Mouse (Mus musculus): ENCODE results near the gene Zkscan17. TPM values are rescaled to one million over a fixed set of nuclear protein-coding genes. Genes with fewer than 3 reads are reported as not detected.

Zkscan17 gene
- polyA plus RNA-seq, 1 experiment from 2014 or later: 20.4 TPM

GRCm38 (mm10) chr11:59483212-59483611, 43.3 kb downstream of the Zkscan17 start:
- Histone ChIP-seq H3K4me1 (no peaks in the 10 kb centered on the region), H3K36me3 (ENCODE audit: poor library complexity, severe bottlenecking) (peaks cover 35% of the 10 kb centered on the region), H3K4me3 (no peak overlapping the region), H3K27ac (no peak overlapping the region), H3K4me2 (no peak overlapping the region), H3K9me3 (replicated peaks) (no peaks in the 10 kb centered on the region), H3K27me3 (no peaks in the 10 kb centered on the region), H3K9ac (no peak overlapping the region)
- no peak for ATAC-seq
- 12% methylated on average over 2 of the region's 2 CpGs for WGBS

DNA sequence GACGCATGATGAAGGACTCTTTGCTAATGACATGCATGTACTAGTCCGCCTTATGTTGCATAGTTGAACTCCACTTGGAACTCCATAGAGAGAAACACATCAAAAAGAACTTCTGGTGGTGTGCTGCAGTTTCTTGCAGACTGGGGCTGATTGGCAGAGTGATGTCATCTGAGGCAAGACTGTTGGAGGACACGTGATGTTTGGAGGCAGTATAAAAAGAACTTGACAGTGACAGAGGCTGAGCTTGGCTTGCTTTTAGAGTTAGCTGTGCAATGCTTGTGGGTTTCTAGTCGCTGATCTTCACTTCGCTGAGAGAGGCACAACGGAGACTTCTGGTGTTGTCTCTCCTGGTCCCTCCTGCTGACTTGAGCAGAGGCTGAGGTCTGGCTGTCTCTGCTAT, 49.3 kb downstream of the Zkscan17 start:
- ATAC-seq: no peak
- Histone ChIP-seq H3K4me3 (no peak overlapping the region), H3K27ac (no peak overlapping the region), H3K9ac (no peak overlapping the region), H3K36me3 (ENCODE audit: poor library complexity, severe bottlenecking) (no peaks in the 10 kb centered on the region), H3K9me3 (replicated peaks) (no peaks in the 10 kb centered on the region), H3K27me3 (0 out of 2 replicates have a peak, but pooled peaks cover 3% of the 10 kb centered on the region), H3K4me2 (no peak overlapping the region), H3K4me1 (no peaks in the 10 kb centered on the region)
- WGBS: 72% methylated on average over 6 of the region's 6 CpGs

DNA sequence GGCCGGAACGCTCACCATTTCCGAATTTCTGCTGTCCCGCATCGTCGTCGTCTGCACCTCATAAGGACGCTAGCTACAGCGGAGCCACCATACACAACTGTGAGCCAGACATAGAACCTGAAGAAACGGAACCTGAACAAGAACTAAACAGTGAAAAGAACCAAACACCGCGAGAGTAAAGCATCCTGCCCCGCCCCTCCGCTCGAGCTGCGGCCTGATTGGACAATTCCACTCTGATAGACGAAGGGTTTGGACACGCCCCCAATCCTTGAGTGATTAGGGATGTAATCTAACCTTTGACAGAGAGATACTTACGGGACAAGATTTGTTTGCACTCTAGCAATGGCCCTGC, 54.2 kb downstream of the Zkscan17 start, which contains the start of gene Zfp867:
Gene Zfp867, minus strand, starts transcription at position 149 of the 352 bp plus-strand sequence.
- H3K4me1 ChIP-seq: peaks cover 9% of the 10 kb centered on the region
- ATAC-seq: peak; percentile 95
- 0 out of 2 replicates have a peak, but pooled peaks cover 3% of the 10 kb centered on the region for H3K27me3 ChIP-seq
- H3K9ac ChIP-seq: peak within 1 kb of the TSS; percentile 85
- no peaks in the 10 kb centered on the region for H3K36me3 ChIP-seq (ENCODE audit: poor library complexity, severe bottlenecking)
- H3K9me3 ChIP-seq (replicated peaks): no peaks in the 10 kb centered on the region
- WGBS: under 1% methylated on average over 19 of the region's 19 CpGs
- H3K4me3 ChIP-seq: peak within 1 kb of the TSS; percentile 64
- H3K27ac ChIP-seq: peak within 1 kb of the TSS; percentile 69
- peak within 1 kb of the TSS; percentile 82 for H3K4me2 ChIP-seq

DNA sequence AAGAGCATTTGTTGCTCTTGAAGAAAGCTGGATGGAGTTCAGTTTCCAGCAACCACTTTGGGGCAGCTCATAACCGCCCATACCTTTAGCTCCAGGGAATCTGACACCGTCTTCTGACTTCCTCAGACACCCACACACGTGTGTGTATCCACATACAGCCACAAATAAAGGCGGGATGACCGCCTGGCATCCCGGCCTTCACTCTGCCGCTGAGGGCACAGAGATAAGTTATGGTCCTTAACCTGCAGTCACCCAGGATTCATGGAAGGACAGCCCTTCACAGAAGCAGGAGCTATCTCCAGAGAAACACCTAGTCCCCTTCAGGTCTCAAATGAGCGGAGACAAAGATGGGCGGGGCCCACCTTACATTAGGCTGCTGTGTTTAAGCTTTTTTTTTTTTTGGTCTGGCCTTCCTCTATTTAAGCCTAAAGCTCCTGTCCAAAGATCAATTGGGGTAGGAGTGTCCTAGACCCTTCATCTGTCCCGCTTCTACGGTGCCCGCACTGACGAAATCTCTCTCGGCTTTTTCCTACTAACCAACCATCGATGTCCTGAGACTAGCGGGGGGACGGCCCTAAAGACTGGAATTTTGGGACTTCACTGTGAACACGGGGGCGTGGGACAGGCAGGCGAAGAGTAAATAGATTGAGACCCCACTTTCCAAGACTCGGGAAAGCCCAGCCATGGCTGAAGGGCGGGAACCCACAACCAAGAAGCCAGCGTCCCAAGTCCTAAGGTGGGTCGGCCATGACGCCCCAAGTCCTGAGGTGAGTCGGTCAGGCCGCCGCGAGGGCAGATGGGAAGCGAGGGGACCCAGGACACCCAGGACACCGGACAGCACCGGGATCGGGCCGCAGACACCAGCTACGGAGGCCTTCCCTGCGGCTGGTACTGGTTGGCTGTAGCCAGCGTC, 54.9 kb downstream of the Zkscan17 start:
- 8% methylated on average over 37 of the region's 37 CpGs for WGBS
- peak overlapping the region; percentile 82 for H3K4me2 ChIP-seq
- peak overlapping the region; percentile 69 for H3K27ac ChIP-seq
- H3K9me3 ChIP-seq (replicated peaks): 0 out of 2 replicates have a peak, but pooled peaks cover 2% of the 10 kb centered on the region
- peaks cover 1% of the 10 kb centered on the region; the same call in 1 of the 2 replicates for H3K36me3 ChIP-seq (ENCODE audit: poor library complexity, severe bottlenecking)
- H3K4me3 ChIP-seq: peak overlapping the region; percentile 64
- peak; percentile 84 for ATAC-seq
- H3K9ac ChIP-seq: peak overlapping the region; percentile 85
- H3K27me3 ChIP-seq: 0 out of 2 replicates have a peak, but pooled peaks cover 3% of the 10 kb centered on the region
- H3K4me1 ChIP-seq: peaks cover 9% of the 10 kb centered on the region

GRCm38 (mm10) chr11:59460459-59460858, 66.1 kb downstream of the Zkscan17 start:
- 98% methylated on average over 2 of the region's 2 CpGs for WGBS
- peaks cover 77% of the 10 kb centered on the region for H3K36me3 ChIP-seq (ENCODE audit: poor library complexity, severe bottlenecking)

GRCm38 (mm10) chr11:59458973-59459372, 67.6 kb downstream of the Zkscan17 start:
- Histone ChIP-seq H3K4me3 (no peak overlapping the region), H3K9me3 (replicated peaks) (peaks cover 10% of the 10 kb centered on the region), H3K4me2 (no peak overlapping the region), H3K9ac (no peak overlapping the region), H3K27me3 (no peaks in the 10 kb centered on the region), H3K36me3 (ENCODE audit: poor library complexity, severe bottlenecking) (peaks cover 76% of the 10 kb centered on the region), H3K27ac (no peak overlapping the region), H3K4me1 (no peaks in the 10 kb centered on the region)
- ATAC-seq: no peak
- 61% methylated on average over 5 of the region's 5 CpGs for WGBS

More at GRCm38 (mm10) chr11:59460459-59460858, 66.1 kb downstream of the Zkscan17 start:
- no peak overlapping the region for H3K4me3 ChIP-seq
- H3K27me3 ChIP-seq: no peaks in the 10 kb centered on the region
- no peaks in the 10 kb centered on the region for H3K4me1 ChIP-seq
- no peak overlapping the region for H3K27ac ChIP-seq
- H3K9ac ChIP-seq: no peak overlapping the region
- no peak for ATAC-seq
- no peak overlapping the region for H3K4me2 ChIP-seq
- peaks cover 16% of the 10 kb centered on the region for H3K9me3 ChIP-seq (replicated peaks)

DNA sequence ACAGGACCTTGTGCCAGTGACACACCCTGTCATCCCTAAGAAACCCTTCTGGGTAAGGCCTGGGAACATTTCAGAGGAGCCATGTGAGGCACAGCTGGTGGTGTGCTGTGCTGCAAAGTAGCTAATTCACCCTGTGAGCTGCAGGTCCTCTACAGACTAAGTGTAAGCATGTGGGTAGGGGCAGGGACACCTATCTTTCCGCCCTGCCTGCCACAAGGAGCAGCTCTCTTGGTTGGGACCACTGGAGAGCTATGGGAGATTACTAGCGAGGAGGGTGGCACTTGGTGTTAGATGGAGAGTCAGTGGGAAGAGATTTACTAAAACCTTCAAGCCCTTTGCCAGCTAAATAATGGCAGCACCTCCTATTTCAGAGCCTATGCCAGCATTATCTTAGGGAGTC, 69.7 kb downstream of the Zkscan17 start:
- H3K4me3 ChIP-seq: no peak overlapping the region
- H3K9me3 ChIP-seq (replicated peaks): no peaks in the 10 kb centered on the region
- no peaks in the 10 kb centered on the region for H3K4me1 ChIP-seq
- no peak overlapping the region for H3K9ac ChIP-seq
- H3K27me3 ChIP-seq: no peaks in the 10 kb centered on the region
- 83% methylated on average over 2 of the region's 2 CpGs for WGBS
- H3K36me3 ChIP-seq (ENCODE audit: poor library complexity, severe bottlenecking): peaks cover 72% of the 10 kb centered on the region
- ATAC-seq: no peak
- H3K4me2 ChIP-seq: no peak overlapping the region
- no peak overlapping the region for H3K27ac ChIP-seq

DNA sequence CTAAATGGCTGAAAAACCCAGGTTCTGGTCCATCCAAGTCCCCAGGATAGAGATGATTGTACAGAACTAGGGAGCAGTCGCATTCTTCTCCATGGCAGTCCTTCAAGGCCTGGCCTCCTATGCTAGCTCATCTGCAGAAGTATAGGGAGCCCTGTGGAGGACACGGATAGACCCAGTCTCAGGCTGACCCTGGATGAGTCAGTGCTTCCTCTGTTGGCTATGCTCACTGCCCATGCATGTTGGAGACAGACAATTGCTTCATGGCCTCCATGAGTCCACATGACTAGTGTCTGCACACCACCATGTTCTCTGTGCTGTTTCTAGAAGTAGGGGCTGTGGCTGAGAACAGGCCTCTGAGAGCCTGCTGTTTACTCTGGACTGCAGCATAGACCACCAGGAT, 70.2 kb downstream of the Zkscan17 start:
- Histone ChIP-seq H3K9ac (no peak overlapping the region), H3K27me3 (no peaks in the 10 kb centered on the region), H3K36me3 (ENCODE audit: poor library complexity, severe bottlenecking) (peaks cover 70% of the 10 kb centered on the region), H3K4me1 (peaks cover 2% of the 10 kb centered on the region), H3K4me3 (no peak overlapping the region), H3K9me3 (replicated peaks) (no peaks in the 10 kb centered on the region), H3K27ac (no peak overlapping the region), H3K4me2 (no peak overlapping the region)
- WGBS: 93% methylated on average over 2 of the region's 2 CpGs
- ATAC-seq: no peak

- no peak for ATAC-seq
- H3K27ac ChIP-seq: no peak within 1 kb of the TSS
- peaks cover 30% of the 10 kb centered on the region for H3K4me1 ChIP-seq
- H3K27me3 ChIP-seq: no peaks in the 10 kb centered on the region
- peak within 1 kb of the TSS; percentile 79 for H3K9ac ChIP-seq
- 79% methylated on average over 4 of the region's 4 CpGs for WGBS
- no peaks in the 10 kb centered on the region for H3K9me3 ChIP-seq (replicated peaks)
- peak within 1 kb of the TSS; percentile 96 for H3K4me2 ChIP-seq
- H3K36me3 ChIP-seq (ENCODE audit: poor library complexity, severe bottlenecking): peaks cover 39% of the 10 kb centered on the region
- peak within 1 kb of the TSS; percentile 83 for H3K4me3 ChIP-seq
Observed at GRCm38 (mm10) chr11:59451086-59451485, 75.5 kb downstream of the Zkscan17 start, which contains the start of gene Snap47. TSS of gene Snap47 (minus strand) at chr11:59451186.

GRCm38 (mm10) chr11:59450230-59450771, 76.2 kb downstream of the Zkscan17 start:
- H3K4me2 ChIP-seq: peak overlapping the region; percentile 96
- H3K27ac ChIP-seq: no peak overlapping the region
- H3K4me3 ChIP-seq: peak overlapping the region; percentile 83
- H3K9ac ChIP-seq: peak overlapping the region; percentile 79
- H3K4me1 ChIP-seq: peaks cover 30% of the 10 kb centered on the region
- under 1% methylated on average over 38 of the region's 38 CpGs for WGBS
- H3K27me3 ChIP-seq: no peaks in the 10 kb centered on the region
- H3K9me3 ChIP-seq (replicated peaks): no peaks in the 10 kb centered on the region
- peaks cover 32% of the 10 kb centered on the region for H3K36me3 ChIP-seq (ENCODE audit: poor library complexity, severe bottlenecking)
- ATAC-seq: peak; percentile 65

DNA sequence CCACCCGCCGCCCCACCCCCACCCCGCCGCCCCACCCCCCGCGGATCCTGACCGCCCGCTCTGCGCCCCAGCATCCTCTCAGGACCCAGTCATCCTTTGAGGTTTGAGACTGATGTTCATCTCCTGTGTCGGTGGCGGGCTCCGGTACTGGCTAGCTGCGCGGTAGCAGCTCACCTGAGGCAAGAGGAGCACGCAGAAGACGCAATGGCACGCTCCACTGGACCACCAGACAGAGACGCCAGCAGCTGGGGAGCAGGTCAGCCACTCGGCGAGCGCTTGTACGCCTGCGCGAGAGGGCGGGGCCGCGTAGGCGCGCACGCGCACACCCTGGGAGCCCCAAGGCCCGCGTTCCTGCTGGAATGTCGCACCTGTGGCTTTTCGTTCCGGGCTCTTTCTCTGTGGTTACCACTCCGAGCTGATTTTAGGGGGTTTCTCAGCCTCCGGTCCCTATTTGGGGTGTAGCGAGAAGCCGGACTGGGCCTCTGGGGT, 76.8 kb downstream of the Zkscan17 start, which contains the start of gene Jmjd4:
Gene Jmjd4, plus strand, starts transcription at position 305 of the 489 bp plus-strand sequence.
- Histone ChIP-seq H3K27me3 (no peaks in the 10 kb centered on the region), H3K4me1 (peaks cover 30% of the 10 kb centered on the region), H3K4me3 (peak within 1 kb of the TSS; percentile 83), H3K9ac (peak within 1 kb of the TSS; percentile 79), H3K9me3 (replicated peaks) (no peaks in the 10 kb centered on the region), H3K4me2 (peak within 1 kb of the TSS; percentile 96), H3K27ac (peak within 1 kb of the TSS; percentile 79; the same call in 1 of the 2 replicates), H3K36me3 (ENCODE audit: poor library complexity, severe bottlenecking) (peaks cover 29% of the 10 kb centered on the region)
- under 1% methylated on average over 31 of the region's 40 CpGs for WGBS
- ATAC-seq: peak; percentile 97

GRCm38 (mm10) chr11:59443102-59443501, 83.4 kb downstream of the Zkscan17 start:
- H3K4me2 ChIP-seq: no peak overlapping the region
- H3K36me3 ChIP-seq (ENCODE audit: poor library complexity, severe bottlenecking): peaks cover 15% of the 10 kb centered on the region
- peaks cover 5% of the 10 kb centered on the region; the same call in 1 of the 2 replicates for H3K4me1 ChIP-seq
- H3K4me3 ChIP-seq: no peak overlapping the region
- H3K9ac ChIP-seq: no peak overlapping the region
- ATAC-seq: no peak
- no peak overlapping the region for H3K27ac ChIP-seq
- H3K27me3 ChIP-seq: no peaks in the 10 kb centered on the region
- no peaks in the 10 kb centered on the region for H3K9me3 ChIP-seq (replicated peaks)
